Mouse (Mus musculus): ENCODE measurements around the gene Def8.
"Not testable (repeated sequence)": the region's sequence is repeated elsewhere in the genome, so short reads cannot be mapped to it uniquely, and the experiment has no call there.

The Def8 gene

GRCm38 (mm10) chr8:123433241-123433974 is 10.1 kb downstream of the Def8 start:
- not testable (repeated sequence) for DNase-seq (ENCODE audit: low spot score)

- DNase-seq (ENCODE audit: low spot score) = no peak
Measured at GRCm38 (mm10) chr8:123441788-123442187, 18.5 kb downstream of the Def8 start.

- no peak for DNase-seq (ENCODE audit: low spot score)
Measured at GRCm38 (mm10) chr8:123442351-123442750, 19.0 kb downstream of the Def8 start.

GRCm38 (mm10) chr8:123442871-123443575 is 19.7 kb downstream of the Def8 start:
- DNase-seq (ENCODE audit: low spot score) = peak; percentile 92

GRCm38 (mm10) chr8:123443576-123443921 is 20.2 kb downstream of the Def8 start:
- no peak for DNase-seq (ENCODE audit: low spot score)

GRCm38 (mm10) chr8:123444131-123444530 is 20.8 kb downstream of the Def8 start:
- DNase-seq (ENCODE audit: low spot score) = no peak

GRCm38 (mm10) chr8:123445981-123446380 is 22.7 kb downstream of the Def8 start:
- no peak for DNase-seq (ENCODE audit: low spot score)

GRCm38 (mm10) chr8:123446799-123447198 is 23.5 kb downstream of the Def8 start:
- DNase-seq (ENCODE audit: low spot score) = no peak

GRCm38 (mm10) chr8:123450783-123451182 is 27.5 kb downstream of the Def8 start:
- DNase-seq (ENCODE audit: low spot score) = no peak

GRCm38 (mm10) chr8:123451747-123452146 is 28.4 kb downstream of the Def8 start:
- not testable (repeated sequence) for DNase-seq (ENCODE audit: low spot score)

GRCm38 (mm10) chr8:123452149-123452548 is 28.8 kb downstream of the Def8 start:
- no peak for DNase-seq (ENCODE audit: low spot score)

GRCm38 (mm10) chr8:123453291-123453690 is 30.0 kb downstream of the Def8 start:
- DNase-seq (ENCODE audit: low spot score) = no peak

GRCm38 (mm10) chr8:123453951-123454350 is 30.6 kb downstream of the Def8 start:
- DNase-seq (ENCODE audit: low spot score) = no peak

GRCm38 (mm10) chr8:123454559-123454958 is 31.2 kb downstream of the Def8 start:
- no peak for DNase-seq (ENCODE audit: low spot score)

GRCm38 (mm10) chr8:123463651-123464050 is 40.3 kb downstream of the Def8 start:
- no peak for DNase-seq (ENCODE audit: low spot score)

GRCm38 (mm10) chr8:123467476-123467875 is 44.1 kb downstream of the Def8 start:
- DNase-seq (ENCODE audit: low spot score) = no peak

GRCm38 (mm10) chr8:123472991-123473390 is 49.7 kb downstream of the Def8 start:
- not testable (repeated sequence) for DNase-seq (ENCODE audit: low spot score)

- not testable (repeated sequence) for DNase-seq (ENCODE audit: low spot score)
Measured at GRCm38 (mm10) chr8:123474549-123474948, 51.2 kb downstream of the Def8 start.

GRCm38 (mm10) chr8:123476911-123477736 is 53.8 kb downstream of the Def8 start:
- no peak for DNase-seq (ENCODE audit: low spot score)

GRCm38 (mm10) chr8:123477737-123478258 is 54.5 kb downstream of the Def8 start, which contains the start of gene Afg3l1:
TSS of gene Afg3l1 (plus strand) at chr8:123477903.
- peak; percentile 87 for DNase-seq (ENCODE audit: low spot score)

GRCm38 (mm10) chr8:123478456-123479218 is 55.3 kb downstream of the Def8 start:
- no peak for DNase-seq (ENCODE audit: low spot score)

- no peak for DNase-seq (ENCODE audit: low spot score)
Measured at GRCm38 (mm10) chr8:123482627-123483026, 59.3 kb downstream of the Def8 start.

Measured in ovary, postnatal 10 days (tissue).